Mouse (Mus musculus): ENCODE measurements around the gene Scarb2.

GRCm38 (mm10) chr5:92424126-92424525 is 82.5 kb downstream of the Scarb2 start:
- no peak for TF ChIP-seq CTCF (IDR thresholded peaks at IDR 0.05; ENCODE audit: low read depth, low read length)
- TF ChIP-seq GATA1 (IDR thresholded peaks at IDR 0.05; ENCODE audit: borderline replicate concordance, low read length): no peak

Data from G1E (cell line).